Mouse (Mus musculus) kidney, adult 8-10 months (tissue): ENCODE measurements at regions not wholly inside any gene's neighbourhood (a gene's known extent, or its start where the extent isn't known, plus 50 kb on each side); places are given as distances from the start of the nearest gene placed in this dataset.
A peak's percentile ranks its signal among the peaks of the same experiment; 100 is the strongest.

Experiments used
- DNase-seq, 2 experiments: peaks; one replicate each; pipeline ENCODE4 v3.0.0; 2022

GRCm38 (mm10) chr1:104226493-104226892, 541.8 kb upstream of the Cdh20 start:
- no peak for DNase-seq

GRCm38 (mm10) chr1:104226901-104227300, 541.4 kb upstream of the Cdh20 start:
- no peak for DNase-seq

GRCm38 (mm10) chr1:104241605-104242004, 526.7 kb upstream of the Cdh20 start:
- no peak for DNase-seq

GRCm38 (mm10) chr1:104265775-104266174, 502.6 kb upstream of the Cdh20 start:
- DNase-seq = no peak

GRCm38 (mm10) chr1:104307941-104308340, 460.4 kb upstream of the Cdh20 start:
- no peak for DNase-seq

GRCm38 (mm10) chr1:104311617-104312016, 456.7 kb upstream of the Cdh20 start:
- DNase-seq = no peak

- no peak for DNase-seq
Measured at GRCm38 (mm10) chr1:104315058-104315457, 453.3 kb upstream of the Cdh20 start.

- DNase-seq = no peak
Measured at GRCm38 (mm10) chr1:104318020-104318419, 450.3 kb upstream of the Cdh20 start.

GRCm38 (mm10) chr1:104332666-104333370, 435.5 kb upstream of the Cdh20 start:
- DNase-seq = peak in 1 of 2 experiments; percentile 17

- no peak for DNase-seq
Measured at GRCm38 (mm10) chr1:104333577-104333976, 434.8 kb upstream of the Cdh20 start.
